Mouse (Mus musculus) small intestine, adult 2 months (tissue): ENCODE data around the gene Add1.
"Not testable (repeated sequence)": the region's sequence is repeated elsewhere in the genome, so short reads cannot be mapped to it uniquely, and the experiment has no call there.

Source experiments
- CTCF ChIP-seq: fragments of 200-500 bp; IDR thresholded peaks from 2 replicates; pipeline ENCODE4 v1.5.1; 2012; ENCODE audit warnings: low read depth, mild to moderate bottlenecking, control low read depth, inconsistent platforms, low read length, moderate library complexity, mixed read lengths; ENCODE audit not compliant: insufficient replicate concordance, insufficient read length; ENCODE audit errors: extremely low read depth
- POLR2A ChIP-seq: fragments of 200-500 bp; IDR thresholded peaks from 2 replicates; pipeline ENCODE4 v1.6.1; 2012; ENCODE audit warnings: low read depth, mild to moderate bottlenecking, control low read depth, inconsistent platforms, low read length, moderate library complexity

DNA sequence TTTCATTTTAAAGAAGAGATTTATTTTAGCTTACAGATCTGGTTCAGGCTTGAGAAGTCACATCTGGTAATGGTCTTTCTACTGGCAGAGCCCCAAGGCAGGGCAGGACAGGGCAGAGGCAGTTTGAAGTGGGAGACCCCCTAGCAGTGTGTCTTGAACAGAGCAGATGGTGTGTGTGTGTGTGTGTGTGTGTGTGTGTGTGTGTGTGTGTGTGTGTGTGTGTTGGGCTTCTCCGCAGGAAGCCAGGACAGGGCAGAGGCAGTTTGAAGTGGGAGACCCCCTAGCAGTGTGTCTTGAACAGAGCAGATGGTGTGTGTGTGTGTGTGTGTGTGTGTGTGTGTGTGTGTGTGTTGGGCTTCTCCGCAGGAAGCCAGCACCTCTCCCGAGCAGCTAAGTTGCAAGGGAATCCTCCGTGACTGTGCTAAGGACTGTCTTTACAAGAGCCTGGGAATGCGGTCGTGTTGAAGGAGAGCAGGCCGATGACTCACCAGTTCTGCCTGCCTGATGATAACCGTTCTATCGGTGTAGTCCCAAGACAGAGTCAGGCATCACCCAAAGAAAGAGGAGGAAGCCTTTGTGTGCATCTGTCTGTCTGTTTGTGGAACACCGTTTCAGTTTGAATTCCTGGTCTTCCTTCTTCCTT is 8.3 kb downstream of the Add1 start:
- TF ChIP-seq POLR2A, CTCF: not testable (repeated sequence)
